Mouse (Mus musculus) kidney, adult 2 months (tissue): Measurements from ENCODE around the gene Lyrm1. TPM values are rescaled to one million over a fixed set of nuclear protein-coding genes. Genes with fewer than 3 reads are reported as not detected.
A peak's percentile ranks its signal among the peaks of the same experiment; 100 is the strongest.

Experiments
- DNase-seq: peaks from one replicate; pipeline ENCODE4 v3.0.0; 2021
- H3K27ac ChIP-seq: fragments of 200-500 bp; 2 replicates; pipeline ENCODE4 v1.5.1; 2012; ENCODE audit warnings: low read depth, low read length, control low read depth, inconsistent platforms; ENCODE audit not compliant: insufficient read depth
- H3K27me3 ChIP-seq: fragments of 200-500 bp; replicated peaks from 2 replicates; pipeline ENCODE4 v1.6.1; 2012; ENCODE audit warnings: mild to moderate bottlenecking, moderate library complexity, low read length, inconsistent platforms; ENCODE audit not compliant: control insufficient read depth, insufficient read depth
- H3K36me3 ChIP-seq: fragments of 200-500 bp; 2 replicates; pipeline ENCODE4 v1.6.1; 2012; ENCODE audit warnings: mild to moderate bottlenecking, moderate library complexity, low read length, inconsistent platforms; ENCODE audit not compliant: control insufficient read depth, insufficient read depth
- H3K4me1 ChIP-seq: fragments of 200-500 bp; 2 replicates; pipeline ENCODE4 v1.6.1; 2011; ENCODE audit warnings: low read length; ENCODE audit not compliant: control insufficient read depth, insufficient read depth
- H3K4me3 ChIP-seq: fragments of 200-500 bp; 2 replicates; pipeline ENCODE4 v1.5.1; 2011; ENCODE audit warnings: mild to moderate bottlenecking, low read depth, low read length, control low read depth; ENCODE audit not compliant: insufficient read depth
- CTCF ChIP-seq: fragments of 200-500 bp; conservative IDR thresholded peaks from 2 replicates; pipeline ENCODE4 v1.5.1; 2011; ENCODE audit warnings: low read depth, mild to moderate bottlenecking, control low read depth, low read length, moderate library complexity, mixed read lengths; ENCODE audit not compliant: insufficient read depth, insufficient read length
- POLR2A ChIP-seq: fragments of 200-500 bp; IDR thresholded peaks from one replicate; pipeline ENCODE4 v1.6.1; 2011; ENCODE audit warnings: low read depth, low read length, control low read depth
- WGBS: fragments of 180-500 bp; shearing (Covaris S2); methylation state at CpG from one replicate; pipeline ENCODE4 v1.1.7; 2018; 5-methylcytosine and 5-hydroxymethylcytosine counted together
- polyA plus RNA-seq: library from polyadenylated mRNA; depleted of rRNA; stranded (reverse); fragments of >200 nt; gene quantifications from 2 replicates; pipeline ENCODE4 v1.2.3, GENCODE M21; 2012

Gene Lyrm1
- polyA plus RNA-seq, 1 experiment, result 6.7 TPM

GRCm38 (mm10) chr7:119881229-119881628 is 14.4 kb upstream of the Lyrm1 start:
- Histone ChIP-seq H3K4me1 (peaks cover 19% of the 10 kb centered on the region), H3K27me3 (no peaks in the 10 kb centered on the region), H3K4me3 (no peak overlapping the region), H3K27ac (peak overlapping the region; percentile 56), H3K36me3 (peaks cover 1% of the 10 kb centered on the region; the same call in 1 of the 2 replicates)
- DNase-seq, result no peak
- 79% methylated on average over 2 of the region's 2 CpGs for WGBS
- no peak for TF ChIP-seq POLR2A
- no peak for TF ChIP-seq CTCF

- TF ChIP-seq CTCF, result no peak
- TF ChIP-seq POLR2A, result no peak
- WGBS, result 80% methylated on average over 4 of the region's 4 CpGs
Measured at GRCm38 (mm10) chr7:119887887-119888286, 7.8 kb upstream of the Lyrm1 start.

GRCm38 (mm10) chr7:119892198-119892597 is 3.5 kb upstream of the Lyrm1 start:
- H3K36me3 ChIP-seq, result no peaks in the 10 kb centered on the region
- WGBS, result 70% methylated on average over 1 of the region's 1 CpGs
- DNase-seq, result peak; percentile 36
- H3K27ac ChIP-seq, result 0 out of 2 replicates have a peak overlapping the region, but pooled peaks have one; percentile 27
- no peak overlapping the region for H3K4me3 ChIP-seq
- no peaks in the 10 kb centered on the region for H3K27me3 ChIP-seq
- TF ChIP-seq CTCF (no peak), POLR2A (no peak)
- peaks cover 12% of the 10 kb centered on the region; the same call in 1 of the 2 replicates for H3K4me1 ChIP-seq

More at GRCm38 (mm10) chr7:119887887-119888286, 7.8 kb upstream of the Lyrm1 start:
- no peaks in the 10 kb centered on the region for H3K27me3 ChIP-seq
- H3K4me1 ChIP-seq, result peaks cover 13% of the 10 kb centered on the region; the same call in 1 of the 2 replicates
- no peak for DNase-seq
- no peak overlapping the region for H3K4me3 ChIP-seq
- no peak overlapping the region for H3K27ac ChIP-seq
- no peaks in the 10 kb centered on the region; the same call in 1 of the 2 replicates for H3K36me3 ChIP-seq

DNA sequence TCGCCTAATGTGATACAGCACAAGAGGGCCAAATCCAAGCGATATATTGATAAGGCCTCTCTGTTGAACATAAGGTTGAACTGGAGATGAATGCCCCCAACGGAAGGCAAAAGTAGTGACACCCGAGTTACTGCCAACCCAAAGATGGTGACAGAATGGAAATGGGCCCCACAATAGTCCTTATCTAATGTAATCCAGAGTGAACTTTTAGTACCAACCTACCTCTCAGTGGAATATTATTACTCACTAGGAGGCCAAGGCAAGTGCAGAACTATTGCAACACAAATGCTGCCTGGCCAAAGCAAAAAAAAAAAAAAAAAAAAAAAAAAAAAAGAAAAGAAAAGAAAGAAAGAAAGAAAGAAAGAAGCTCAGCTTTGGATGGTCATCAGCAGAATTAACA is 2.9 kb upstream of the Lyrm1 start:
- H3K27ac ChIP-seq, result 0 out of 2 replicates have a peak overlapping the region, but pooled peaks have one; percentile 19
- TF ChIP-seq POLR2A, result no peak
- TF ChIP-seq CTCF, result no peak
- DNase-seq, result no peak
- no peaks in the 10 kb centered on the region for H3K27me3 ChIP-seq
- WGBS, result 93% methylated on average over 4 of the region's 4 CpGs
- no peak overlapping the region for H3K4me3 ChIP-seq
- no peaks in the 10 kb centered on the region for H3K36me3 ChIP-seq
- H3K4me1 ChIP-seq, result peaks cover 10% of the 10 kb centered on the region; the same call in 1 of the 2 replicates

- no peak for TF ChIP-seq CTCF
- H3K4me3 ChIP-seq, result peak overlapping the region; percentile 72
- no peaks in the 10 kb centered on the region for H3K27me3 ChIP-seq
- H3K27ac ChIP-seq, result peak overlapping the region; percentile 34
- WGBS, result under 1% methylated on average over 15 of the region's 15 CpGs
- peak; percentile 60 for DNase-seq
- H3K4me1 ChIP-seq, result peaks cover 6% of the 10 kb centered on the region; the same call in 1 of the 2 replicates
- no peaks in the 10 kb centered on the region for H3K36me3 ChIP-seq
Measured at GRCm38 (mm10) chr7:119894818-119895544, 680 bp upstream of the Lyrm1 start.

DNA sequence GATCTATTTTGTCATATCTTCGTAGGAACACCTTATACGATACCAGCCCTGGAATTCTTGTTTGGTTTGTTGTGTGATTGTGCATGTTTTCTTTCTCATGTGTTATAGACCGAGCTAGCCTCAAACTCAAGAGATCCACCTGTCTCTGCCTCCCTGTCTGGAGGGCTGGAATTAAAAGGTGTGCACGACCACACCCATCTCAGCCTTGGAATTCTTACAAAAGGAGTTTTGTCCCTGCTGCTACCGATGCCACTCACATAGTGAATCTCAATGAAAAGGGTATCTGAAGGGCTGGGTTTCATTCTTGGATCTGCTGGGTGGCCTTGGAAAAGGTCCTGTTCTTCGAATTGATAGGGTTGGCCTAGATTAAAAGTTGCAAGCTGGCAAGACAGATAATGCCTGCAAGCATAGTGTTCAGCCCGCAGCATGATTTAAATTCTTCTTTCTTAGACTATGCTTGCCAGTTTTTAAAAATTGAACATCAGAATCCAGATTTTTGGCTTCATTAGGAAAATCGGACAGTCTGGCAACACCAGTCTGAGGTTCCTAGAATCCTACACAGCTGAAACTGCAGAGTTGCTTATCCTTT is 2.0 kb downstream of the Lyrm1 start:
- Histone ChIP-seq H3K27me3 (no peaks in the 10 kb centered on the region), H3K27ac (no peak overlapping the region), H3K4me1 (peaks cover 2% of the 10 kb centered on the region; the same call in 1 of the 2 replicates), H3K36me3 (no peaks in the 10 kb centered on the region), H3K4me3 (no peak overlapping the region)
- 96% methylated on average over 8 of the region's 8 CpGs for WGBS
- TF ChIP-seq CTCF (no peak), POLR2A (no peak)
- DNase-seq, result no peak

DNA sequence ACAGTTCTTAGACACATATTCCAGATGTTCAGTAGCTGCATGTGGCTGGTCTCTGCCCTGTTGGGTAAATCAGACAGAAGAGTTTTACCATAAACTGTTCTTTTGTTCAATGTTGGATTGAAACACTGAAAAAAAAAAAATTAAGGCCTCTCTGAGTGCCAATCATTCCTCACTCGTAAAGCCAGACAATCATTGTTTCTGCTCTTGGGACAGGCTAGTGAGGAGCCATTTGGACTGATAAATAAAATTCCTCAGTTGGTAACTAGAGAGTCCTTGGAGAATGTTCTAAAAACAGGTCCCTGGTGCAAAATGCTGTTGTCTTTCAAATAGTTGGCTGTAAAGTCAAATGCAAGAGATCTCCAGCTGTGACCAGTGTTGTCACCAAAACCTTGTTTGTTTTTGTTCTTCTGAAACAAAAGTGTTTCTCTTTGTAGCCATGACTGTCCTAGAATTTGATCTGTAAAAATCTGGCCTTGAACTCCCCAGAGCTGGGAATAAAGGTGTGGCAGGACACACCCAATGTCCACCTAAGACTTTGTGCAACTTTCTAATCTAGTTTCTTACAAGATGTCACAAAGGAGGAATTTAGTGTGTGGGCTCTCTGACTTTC is 2.7 kb downstream of the Lyrm1 start:
- DNase-seq, result no peak
- no peak overlapping the region for H3K27ac ChIP-seq

More for the DNA sequence above, 2.7 kb downstream of the Lyrm1 start:
- TF ChIP-seq CTCF (no peak), POLR2A (no peak)
- Histone ChIP-seq H3K4me1 (no peaks in the 10 kb centered on the region; the same call in 1 of the 2 replicates), H3K36me3 (no peaks in the 10 kb centered on the region), H3K27me3 (no peaks in the 10 kb centered on the region), H3K4me3 (no peak overlapping the region)
- 70% methylated on average over 1 of the region's 1 CpGs for WGBS
